Mouse (Mus musculus) kidney, embryonic 15.5 days (tissue): ENCODE data around the gene Prss56. TPM values are rescaled to one million over a fixed set of nuclear protein-coding genes. Genes with fewer than 3 reads are reported as not detected.

Experiments used
- ATAC-seq: fragments of 200-750 bp; cut with Nextera tagmentation; replicated peaks from 2 replicates; pipeline ENCODE4 v1.8.0; 2017; ENCODE audit warnings: moderate TSS enrichment; ENCODE audit not compliant: low FRiP score
- H3K27ac ChIP-seq: fragments of 300-500 bp; sonication (generic); 2 replicates; pipeline ENCODE4 v1.5.1; 2015; ENCODE audit warnings: mild to moderate bottlenecking, inconsistent platforms
- H3K27me3 ChIP-seq: fragments of 300-500 bp; sonication (generic); 2 replicates; pipeline ENCODE4 v1.6.1; 2015; ENCODE audit warnings: inconsistent platforms
- H3K36me3 ChIP-seq: fragments of 300-500 bp; sonication (generic); 2 replicates; pipeline ENCODE4 v1.6.1; 2015; ENCODE audit warnings: inconsistent platforms
- H3K4me1 ChIP-seq: fragments of 300-500 bp; sonication (generic); 2 replicates; pipeline ENCODE4 v1.6.1; 2015; ENCODE audit warnings: inconsistent platforms
- H3K4me2 ChIP-seq: fragments of 300-500 bp; sonication (generic); 2 replicates; pipeline ENCODE4 v1.6.1; 2015; ENCODE audit warnings: moderate library complexity, mild to moderate bottlenecking, inconsistent platforms
- H3K4me3 ChIP-seq: fragments of 300-500 bp; sonication (generic); replicated peaks from 2 replicates; pipeline ENCODE4 v1.5.1; 2015; ENCODE audit warnings: mild to moderate bottlenecking, inconsistent platforms
- H3K9ac ChIP-seq: fragments of 300-500 bp; sonication (generic); 2 replicates; pipeline ENCODE4 v1.6.1; 2015; ENCODE audit warnings: mild to moderate bottlenecking, inconsistent platforms
- H3K9me3 ChIP-seq: fragments of 300-500 bp; sonication (generic); replicated peaks from 2 replicates; pipeline ENCODE4 v1.6.1; 2016; ENCODE audit warnings: inconsistent platforms
- WGBS: fragments of 180-500 bp; shearing (Covaris S2); methylation state at CpG from one replicate; pipeline ENCODE4 v1.1.7; 2015; ENCODE audit warnings: mixed read lengths; 5-methylcytosine and 5-hydroxymethylcytosine counted together
- polyA plus RNA-seq: library from polyadenylated mRNA; unstranded; fragments of >200 nt; fragmentation: Nextera tagmentation; extraction: Ambion mirVana; gene quantifications from 2 replicates; pipeline ENCODE4 v1.2.1, GENCODE M21; 2015

Prss56 gene
- polyA plus RNA-seq, 1 experiment from 2014 or later = 0.09 TPM

- Histone ChIP-seq H3K4me3 (no peak overlapping the region), H3K36me3 (no peaks in the 10 kb centered on the region), H3K27ac (no peak overlapping the region), H3K4me2 (no peak overlapping the region), H3K27me3 (peaks cover 12% of the 10 kb centered on the region), H3K4me1 (peaks cover 25% of the 10 kb centered on the region), H3K9me3 (no peaks in the 10 kb centered on the region), H3K9ac (no peak overlapping the region)
- WGBS = 91% methylated on average over 4 of the region's 4 CpGs
- no peak for ATAC-seq
These were observed 28.3 kb downstream of the Prss56 start for GRCm38 (mm10) chr1:87211431-87211830.

GRCm38 (mm10) chr1:87213735-87214704, 30.9 kb downstream of the Prss56 start, which contains the start of gene Eif4e2:
Gene Eif4e2, plus strand, starts transcription at chr1:87213914.
- WGBS = under 1% methylated on average over 86 of the region's 99 CpGs
- no peaks in the 10 kb centered on the region for H3K9me3 ChIP-seq
- H3K36me3 ChIP-seq = peaks cover 9% of the 10 kb centered on the region; the same call in 1 of the 2 replicates

GRCm38 (mm10) chr1:87214748-87215147, 31.6 kb downstream of the Prss56 start:
- Histone ChIP-seq H3K4me2 (peak overlapping the region; percentile 69), H3K36me3 (peaks cover 15% of the 10 kb centered on the region), H3K27me3 (no peaks in the 10 kb centered on the region), H3K27ac (peak overlapping the region; percentile 100), H3K9ac (peak overlapping the region; percentile 99), H3K4me1 (peaks cover 37% of the 10 kb centered on the region), H3K9me3 (no peaks in the 10 kb centered on the region), H3K4me3 (peak overlapping the region; percentile 91)
- 12% methylated on average over 4 of the region's 4 CpGs for WGBS
- ATAC-seq = no peak

More at GRCm38 (mm10) chr1:87213735-87214704, 30.9 kb downstream of the Prss56 start, which contains the start of gene Eif4e2:
- H3K4me2 ChIP-seq = peak within 1 kb of the TSS; percentile 69
- peak within 1 kb of the TSS; percentile 100 for H3K27ac ChIP-seq
- H3K4me1 ChIP-seq = peaks cover 37% of the 10 kb centered on the region
- peak; percentile 97 for ATAC-seq
- H3K9ac ChIP-seq = peak within 1 kb of the TSS; percentile 99
- peak within 1 kb of the TSS; percentile 91 for H3K4me3 ChIP-seq
- no peaks in the 10 kb centered on the region for H3K27me3 ChIP-seq

GRCm38 (mm10) chr1:87217938-87218337, 34.8 kb downstream of the Prss56 start:
- H3K27me3 ChIP-seq = no peaks in the 10 kb centered on the region
- peaks cover 35% of the 10 kb centered on the region for H3K4me1 ChIP-seq
- H3K36me3 ChIP-seq = peaks cover 47% of the 10 kb centered on the region
- 0 out of 2 replicates have a peak overlapping the region, but pooled peaks have one; percentile 28 for H3K27ac ChIP-seq
- H3K4me3 ChIP-seq = no peak overlapping the region
- H3K9ac ChIP-seq = no peak overlapping the region
- ATAC-seq = no peak
- H3K9me3 ChIP-seq = no peaks in the 10 kb centered on the region
- H3K4me2 ChIP-seq = no peak overlapping the region
- 54% methylated on average over 3 of the region's 3 CpGs for WGBS

GRCm38 (mm10) chr1:87225739-87226138, 42.6 kb downstream of the Prss56 start:
- H3K36me3 ChIP-seq = peaks cover 99% of the 10 kb centered on the region
- no peak overlapping the region for H3K4me2 ChIP-seq
- no peak overlapping the region for H3K4me3 ChIP-seq
- H3K27ac ChIP-seq = no peak overlapping the region
- no peaks in the 10 kb centered on the region for H3K9me3 ChIP-seq
- 94% methylated on average over 8 of the region's 8 CpGs for WGBS
- H3K9ac ChIP-seq = no peak overlapping the region
- ATAC-seq = no peak
- no peaks in the 10 kb centered on the region for H3K4me1 ChIP-seq
- H3K27me3 ChIP-seq = no peaks in the 10 kb centered on the region

- Histone ChIP-seq H3K9me3 (no peaks in the 10 kb centered on the region), H3K4me2 (no peak overlapping the region), H3K4me1 (no peaks in the 10 kb centered on the region), H3K36me3 (peaks cover 98% of the 10 kb centered on the region), H3K27ac (no peak overlapping the region), H3K9ac (no peak overlapping the region), H3K27me3 (no peaks in the 10 kb centered on the region), H3K4me3 (no peak overlapping the region)
- WGBS = 98% methylated on average over 1 of the region's 1 CpGs
- ATAC-seq = no peak
These were observed 43.5 kb downstream of the Prss56 start for GRCm38 (mm10) chr1:87226409-87227159.

GRCm38 (mm10) chr1:87227160-87227550, 44.0 kb downstream of the Prss56 start:
- peaks cover 96% of the 10 kb centered on the region for H3K36me3 ChIP-seq
- H3K4me1 ChIP-seq = 0 out of 2 replicates have a peak, but pooled peaks cover 4% of the 10 kb centered on the region
- H3K27me3 ChIP-seq = no peaks in the 10 kb centered on the region

GRCm38 (mm10) chr1:87230606-87231005, 47.5 kb downstream of the Prss56 start:
- 0 out of 2 replicates have a peak, but pooled peaks cover 8% of the 10 kb centered on the region for H3K4me1 ChIP-seq

More at GRCm38 (mm10) chr1:87227160-87227550, 44.0 kb downstream of the Prss56 start:
- H3K4me2 ChIP-seq = no peak overlapping the region
- H3K9ac ChIP-seq = no peak overlapping the region
- no peak overlapping the region for H3K27ac ChIP-seq
- WGBS = 93% methylated on average over 3 of the region's 3 CpGs
- H3K4me3 ChIP-seq = no peak overlapping the region
- ATAC-seq = no peak
- no peaks in the 10 kb centered on the region for H3K9me3 ChIP-seq

GRCm38 (mm10) chr1:87232197-87232596, 49.1 kb downstream of the Prss56 start:
- H3K9ac ChIP-seq = no peak overlapping the region
- no peak overlapping the region for H3K27ac ChIP-seq
- H3K36me3 ChIP-seq = peaks cover 94% of the 10 kb centered on the region
- H3K27me3 ChIP-seq = no peaks in the 10 kb centered on the region
- ATAC-seq = peak; percentile 81
- 48% methylated on average over 7 of the region's 7 CpGs for WGBS
- H3K4me1 ChIP-seq = 0 out of 2 replicates have a peak, but pooled peaks cover 8% of the 10 kb centered on the region
- H3K9me3 ChIP-seq = no peaks in the 10 kb centered on the region
- H3K4me3 ChIP-seq = no peak overlapping the region
- no peak overlapping the region for H3K4me2 ChIP-seq

More at GRCm38 (mm10) chr1:87230606-87231005, 47.5 kb downstream of the Prss56 start:
- Histone ChIP-seq H3K27ac (no peak overlapping the region), H3K36me3 (peaks cover 97% of the 10 kb centered on the region), H3K4me3 (no peak overlapping the region), H3K27me3 (no peaks in the 10 kb centered on the region), H3K4me2 (no peak overlapping the region), H3K9ac (no peak overlapping the region), H3K9me3 (no peaks in the 10 kb centered on the region)
- no peak for ATAC-seq
- 86% methylated on average over 5 of the region's 5 CpGs for WGBS
